Mouse (Mus musculus) MEL (cell line): ENCODE results near the gene Ephb3. TPM values are rescaled to one million over a fixed set of nuclear protein-coding genes. Genes with fewer than 3 reads are reported as not detected.

Source experiments
- DNase-seq: peaks from one replicate; pipeline ENCODE4 v3.0.0; 2011; ENCODE audit warnings: low read depth, low spot score
- H3K27ac ChIP-seq: 2 replicates; pipeline ENCODE4 v1.5.1; 2012; ENCODE audit warnings: low read depth, mild to moderate bottlenecking, control low read depth, low read length, moderate library complexity; ENCODE audit not compliant: control insufficient read depth
- H3K27me3 ChIP-seq, 2 experiments: fragments of 150-350 bp in 1 of 2; sonication (generic) in 1 of 2; 2 replicates each; pipeline ENCODE4 v1.6.1; 2012; ENCODE audit warnings: low read length in 2 of 2, mild to moderate bottlenecking in 2 of 2, improper control_type of control experiment in 1 of 2, moderate library complexity in 1 of 2; ENCODE audit not compliant: insufficient read depth in 2 of 2, control insufficient read depth in 1 of 2
- H3K36me3 ChIP-seq, 2 experiments: 2 replicates each; pipeline ENCODE4 v1.6.1; 2012 to 2014; ENCODE audit warnings: low read length in 2 of 2, improper control_type of control experiment in 1 of 2, inconsistent platforms in 1 of 2, mild to moderate bottlenecking in 1 of 2; ENCODE audit not compliant: insufficient read depth in 2 of 2, control insufficient read depth in 1 of 2
- H3K4me1 ChIP-seq, 2 experiments: fragments of 150-350 bp in 1 of 2; sonication (generic) in 1 of 2; 2 replicates each; pipeline ENCODE4 v1.6.1; 2012; ENCODE audit warnings: low read length in 2 of 2, improper control_type of control experiment in 1 of 2, mild to moderate bottlenecking in 1 of 2; ENCODE audit not compliant: insufficient read depth in 2 of 2, control insufficient read depth in 1 of 2
- H3K4me3 ChIP-seq, 2 experiments: fragments of 150-350 bp in 1 of 2; sonication (generic) in 1 of 2; 2 replicates each; pipeline ENCODE4 v1.5.1; 2012; ENCODE audit warnings: low read depth in 2 of 2, low read length in 2 of 2, mild to moderate bottlenecking in 2 of 2, moderate library complexity in 2 of 2, control low read depth in 1 of 2, improper control_type of control experiment in 1 of 2; ENCODE audit not compliant: control insufficient read depth in 1 of 2, insufficient read depth in 1 of 2
- H3K79me2 ChIP-seq: 2 replicates; pipeline ENCODE4 v1.6.1; 2012; ENCODE audit warnings: mild to moderate bottlenecking, low read length, moderate library complexity; ENCODE audit not compliant: control insufficient read depth, poor library complexity, insufficient read depth
- H3K9ac ChIP-seq: 2 replicates; pipeline ENCODE4 v1.6.1; 2012; ENCODE audit warnings: low read depth, mild to moderate bottlenecking, control low read depth, low read length, moderate library complexity; ENCODE audit not compliant: control insufficient read depth, poor library complexity, severe bottlenecking
- H3K9me3 ChIP-seq: fragments of 150-350 bp; sonication (generic); replicated peaks from 2 replicates; pipeline ENCODE4 v1.6.1; 2012; ENCODE audit warnings: mild to moderate bottlenecking, low read length, improper control_type of control experiment, moderate library complexity; ENCODE audit not compliant: insufficient read depth
- BHLHE40 ChIP-seq: IDR thresholded peaks from 2 replicates; pipeline ENCODE4 v1.6.1; 2012; ENCODE audit warnings: low read depth, mild to moderate bottlenecking, inconsistent platforms, low read length, improper control_type of control experiment, borderline replicate concordance
- CHD2 ChIP-seq: IDR thresholded peaks from 2 replicates; pipeline ENCODE4 v1.6.1; 2011; ENCODE audit warnings: low read length, improper control_type of control experiment
- CTCF ChIP-seq, 3 experiments: IDR thresholded peaks in 2 of 3; conservative IDR thresholded peaks in 1 of 3; 2 replicates each; pipeline ENCODE4 v1.5.1; 2011 to 2012; ENCODE audit warnings: low read length in 3 of 3, low read depth in 2 of 3, mild to moderate bottlenecking in 2 of 3, improper control_type of control experiment in 1 of 3, inconsistent platforms in 1 of 3, mixed read lengths in 1 of 3, moderate library complexity in 1 of 3; ENCODE audit not compliant: control insufficient read depth in 1 of 3, insufficient read depth in 1 of 3, poor library complexity in 1 of 3, severe bottlenecking in 1 of 3
- E2F4 ChIP-seq: IDR thresholded peaks from 2 replicates; pipeline ENCODE4 v1.6.1; 2011; ENCODE audit warnings: low read depth, low read length, improper control_type of control experiment, borderline replicate concordance
- ELF1 ChIP-seq: IDR thresholded peaks from 2 replicates; pipeline ENCODE4 v1.6.1; 2014; ENCODE audit warnings: low read depth, mild to moderate bottlenecking, inconsistent platforms, low read length, improper control_type of control experiment, moderate library complexity
- EP300 ChIP-seq, 2 experiments: IDR thresholded peaks; 2 replicates each; pipeline ENCODE4 v1.6.1; 2011; ENCODE audit warnings: improper control_type of control experiment in 2 of 2, low read length in 2 of 2, low read depth in 1 of 2, mild to moderate bottlenecking in 1 of 2
- ETS1 ChIP-seq: IDR thresholded peaks from 2 replicates; pipeline ENCODE4 v1.6.1; 2012; ENCODE audit warnings: low read depth, mild to moderate bottlenecking, inconsistent platforms, low read length, improper control_type of control experiment, moderate library complexity
- GABPA ChIP-seq: IDR thresholded peaks from 2 replicates; pipeline ENCODE4 v1.6.1; 2012; ENCODE audit warnings: low read depth, mild to moderate bottlenecking, inconsistent platforms, low read length, improper control_type of control experiment, moderate library complexity
- GATA1 ChIP-seq: IDR thresholded peaks from 2 replicates; pipeline ENCODE4 v1.6.1; 2011; ENCODE audit warnings: low read depth, low read length, improper control_type of control experiment
- KAT2A ChIP-seq: conservative IDR thresholded peaks from 2 replicates; pipeline ENCODE4 v1.6.1; 2012; ENCODE audit warnings: low read depth, low read length, improper control_type of control experiment, inconsistent platforms
- MAZ ChIP-seq: IDR thresholded peaks from 2 replicates; pipeline ENCODE4 v1.6.1; 2012; ENCODE audit warnings: low read depth, mild to moderate bottlenecking, inconsistent platforms, low read length, improper control_type of control experiment
- MEF2A ChIP-seq: IDR thresholded peaks from 2 replicates; pipeline ENCODE4 v1.6.1; 2014; ENCODE audit warnings: low read depth, mild to moderate bottlenecking, inconsistent platforms, low read length, improper control_type of control experiment; ENCODE audit not compliant: poor library complexity, insufficient replicate concordance, severe bottlenecking; ENCODE audit errors: extremely low read depth
- MXI1 ChIP-seq: IDR thresholded peaks from 2 replicates; pipeline ENCODE4 v1.6.1; 2011; ENCODE audit warnings: mild to moderate bottlenecking, low read depth, low read length, improper control_type of control experiment
- NELFE ChIP-seq: IDR thresholded peaks from 2 replicates; pipeline ENCODE4 v1.6.1; 2011; ENCODE audit warnings: low read depth, low read length, improper control_type of control experiment
- NRF1 ChIP-seq: IDR thresholded peaks from 2 replicates; pipeline ENCODE4 v1.6.1; 2014; ENCODE audit warnings: low read depth, mild to moderate bottlenecking, inconsistent platforms, low read length, improper control_type of control experiment, moderate library complexity; ENCODE audit not compliant: poor library complexity, insufficient read depth, severe bottlenecking
- POLR2A ChIP-seq, 2 experiments: IDR thresholded peaks; 2 replicates each; pipeline ENCODE4 v1.6.1; 2011 to 2012; ENCODE audit warnings: low read length in 2 of 2, mild to moderate bottlenecking in 2 of 2, control low read depth in 1 of 2, improper control_type of control experiment in 1 of 2, low read depth in 1 of 2, moderate library complexity in 1 of 2; ENCODE audit not compliant: control insufficient read depth in 1 of 2, insufficient read depth in 1 of 2, poor library complexity in 1 of 2
- POLR2AphosphoS5 ChIP-seq: IDR thresholded peaks from 2 replicates; pipeline ENCODE4 v1.6.1; 2012; ENCODE audit warnings: low read depth, borderline replicate concordance, mild to moderate bottlenecking, inconsistent platforms, low read length, moderate library complexity, mixed read lengths
- SIN3A ChIP-seq: IDR thresholded peaks from 2 replicates; pipeline ENCODE4 v1.6.1; 2012; ENCODE audit warnings: low read length, improper control_type of control experiment, inconsistent platforms
- TAL1 ChIP-seq: IDR thresholded peaks from 2 replicates; pipeline ENCODE4 v1.6.1; 2012; ENCODE audit warnings: mild to moderate bottlenecking, inconsistent platforms, low read length, moderate library complexity, mixed read lengths
- TBP ChIP-seq: IDR thresholded peaks from 2 replicates; pipeline ENCODE4 v1.8.0; 2011; ENCODE audit warnings: low read depth, low read length, improper control_type of control experiment
- TCF12 ChIP-seq: IDR thresholded peaks from 2 replicates; pipeline ENCODE4 v1.6.1; 2014; ENCODE audit warnings: low read depth, mild to moderate bottlenecking, inconsistent platforms, low read length, improper control_type of control experiment, moderate library complexity
- UBTF ChIP-seq: IDR thresholded peaks from 2 replicates; pipeline ENCODE4 v1.6.1; 2012; ENCODE audit warnings: low read depth, mild to moderate bottlenecking, inconsistent platforms, low read length, improper control_type of control experiment, moderate library complexity, borderline replicate concordance; ENCODE audit not compliant: insufficient read depth
- USF2 ChIP-seq, 2 experiments: IDR thresholded peaks; 2 replicates each; pipeline ENCODE4 v1.6.1; 2011 to 2012; ENCODE audit warnings: improper control_type of control experiment in 2 of 2, low read length in 2 of 2, borderline replicate concordance in 1 of 2, inconsistent platforms in 1 of 2, low read depth in 1 of 2, mild to moderate bottlenecking in 1 of 2; ENCODE audit not compliant: insufficient read depth in 1 of 2
- ZC3H11A ChIP-seq: IDR thresholded peaks from 2 replicates; pipeline ENCODE4 v1.6.1; 2012; ENCODE audit warnings: low read depth, mild to moderate bottlenecking, inconsistent platforms, low read length, improper control_type of control experiment
- ZKSCAN1 ChIP-seq: IDR thresholded peaks from 2 replicates; pipeline ENCODE4 v1.6.1; 2012; ENCODE audit warnings: low read depth, mild to moderate bottlenecking, inconsistent platforms, low read length, improper control_type of control experiment, moderate library complexity
- ZMIZ1 ChIP-seq: IDR thresholded peaks from 2 replicates; pipeline ENCODE4 v1.6.1; 2012; ENCODE audit warnings: low read depth, mild to moderate bottlenecking, inconsistent platforms, low read length, improper control_type of control experiment, moderate library complexity
- ZNF384 ChIP-seq: IDR thresholded peaks from 2 replicates; pipeline ENCODE4 v1.6.1; 2012; ENCODE audit warnings: low read depth, mild to moderate bottlenecking, inconsistent platforms, low read length, improper control_type of control experiment
- polyA plus RNA-seq, 2 experiments: library from polyadenylated mRNA; stranded (reverse) in 1 of 2; unstranded in 1 of 2; fragments of >175 nt in 1 of 2; fragments of >200 nt in 1 of 2; gene quantifications; 2 replicates each; pipeline versions ENCODE4 v1.2.1 to v1.2.4; 2012; ENCODE audit warnings: low replicate concordance in 2 of 2, low read depth in 1 of 2; ENCODE audit not compliant: insufficient read length in 2 of 2, insufficient read depth in 1 of 2, missing spikeins in 1 of 2
- total RNA-seq: library from RNA; depleted of rRNA; stranded (reverse); fragments of 300-350 nt; gene quantifications from 2 replicates; pipeline ENCODE4 v1.2.3, GENCODE M21; 2012

Gene Ephb3
- total and polyA plus RNA-seq, 3 experiments, result 0.46 to 2.9 TPM; not detected in 1

DNA sequence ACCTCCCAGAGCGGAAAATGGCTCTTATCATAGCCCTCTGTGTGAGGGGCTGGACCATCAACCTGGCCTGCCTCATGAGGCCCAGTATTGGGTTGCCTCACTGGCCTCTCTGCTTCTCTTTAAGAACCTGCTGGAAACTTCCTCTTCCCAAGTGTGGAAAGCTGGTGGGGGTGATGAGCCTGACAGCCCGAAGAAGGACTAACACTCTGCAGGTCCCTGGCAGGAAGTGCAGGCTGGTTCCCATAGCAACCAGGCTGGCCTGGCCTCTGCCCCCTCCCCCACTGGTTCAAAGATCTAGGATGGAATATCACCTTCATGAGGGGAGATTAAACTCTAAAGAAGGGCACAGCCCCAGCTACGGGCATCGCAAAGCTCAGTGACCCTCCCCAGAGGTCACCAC is 11.5 kb downstream of the Ephb3 start:
- no peaks in the 10 kb centered on the region for H3K27me3 ChIP-seq
- H3K4me3 ChIP-seq, result no peak overlapping the region
- DNase-seq, result peak; percentile 50
- H3K4me1 ChIP-seq, result peaks cover 0 to 34% of the 10 kb centered on the region in 2 experiments
- no peaks in the 10 kb centered on the region for H3K9me3 ChIP-seq
- peaks cover 0 to 21% of the 10 kb centered on the region in 2 experiments; a peak in 2 of 4 replicates for H3K36me3 ChIP-seq
- H3K27ac ChIP-seq, result peak overlapping the region; percentile 17
- H3K9ac ChIP-seq, result no peak overlapping the region; the same call in 1 of the 2 replicates
- H3K79me2 ChIP-seq, result no peaks in the 10 kb centered on the region
- no peak for TF ChIP-seq BHLHE40
- no peak for TF ChIP-seq GABPA
- TF ChIP-seq MXI1, result no peak
- no peak for TF ChIP-seq USF2 (IDR thresholded peaks at IDR 0.05; ENCODE audit: borderline replicate concordance in 1 of 2, insufficient read depth in 1 of 2, low read depth in 1 of 2, low read length in 2 of 2)
- no peak for TF ChIP-seq ELF1
- TF ChIP-seq POLR2AphosphoS5, result no peak
- no peak for TF ChIP-seq UBTF
- TF ChIP-seq ZKSCAN1, result no peak
- no peak for TF ChIP-seq SIN3A
- TF ChIP-seq POLR2A (IDR thresholded peaks at IDR 0.05; ENCODE audit: control insufficient read depth in 1 of 2, insufficient read depth in 1 of 2, low read depth in 1 of 2, low read length in 2 of 2, poor library complexity in 1 of 2), result no peak
- no peak for TF ChIP-seq CTCF (IDR thresholded peaks at IDR 0.05 in 2 of 3, conservative IDR thresholded peaks at IDR 0.05 in 1 of 3; ENCODE audit: control insufficient read depth in 1 of 3, insufficient read depth in 1 of 3, low read depth in 2 of 3, low read length in 3 of 3, poor library complexity in 1 of 3, severe bottlenecking in 1 of 3)

DNA sequence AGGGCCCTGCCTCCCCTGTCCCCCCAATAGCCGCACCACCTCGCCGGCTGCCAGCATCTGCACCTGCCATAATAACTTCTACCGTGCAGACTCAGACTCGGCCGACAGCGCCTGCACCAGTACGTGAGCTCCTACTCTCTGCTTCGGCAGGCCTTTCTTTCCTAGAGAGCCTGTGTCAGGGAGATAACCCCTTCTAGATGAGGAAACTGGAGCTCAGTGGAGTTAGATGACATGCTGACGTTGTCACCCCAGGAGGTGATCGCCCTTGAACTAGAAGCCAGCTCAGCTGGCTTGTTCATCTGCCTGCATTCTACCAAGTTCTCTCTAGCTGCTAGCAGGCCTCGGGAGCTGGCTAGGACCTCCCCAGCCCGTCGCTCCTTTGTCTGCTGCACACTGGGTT is 12.7 kb downstream of the Ephb3 start:
- Histone ChIP-seq H3K4me1 (peaks cover 0 to 34% of the 10 kb centered on the region in 2 experiments), H3K4me3 (no peak overlapping the region), H3K9me3 (no peaks in the 10 kb centered on the region), H3K36me3 (peaks cover 0 to 21% of the 10 kb centered on the region in 2 experiments; a peak in 2 of 4 replicates), H3K27ac (no peak overlapping the region), H3K27me3 (no peaks in the 10 kb centered on the region), H3K79me2 (no peaks in the 10 kb centered on the region), H3K9ac (no peak overlapping the region)
- DNase-seq, result peak; percentile 86
- TF ChIP-seq SIN3A (peak; percentile 48; the same call in 1 of the 2 replicates), CHD2 (no peak), MAZ (no peak), GATA1 (peak; percentile 46), KAT2A (no peak), EP300 (IDR thresholded peaks at IDR 0.05; ENCODE audit: low read depth in 1 of 2, low read length in 2 of 2) (peak; percentile 25 to 36; a peak in 2 of 4 replicates), E2F4 (no peak), ETS1 (peak; percentile 69), TBP (no peak), NELFE (no peak), POLR2A (IDR thresholded peaks at IDR 0.05; ENCODE audit: control insufficient read depth in 1 of 2, insufficient read depth in 1 of 2, low read depth in 1 of 2, low read length in 2 of 2, poor library complexity in 1 of 2) (no peak), ZMIZ1 (no peak), ELF1 (no peak), ZNF384 (no peak), NRF1 (no peak), MEF2A (no peak), TAL1 (peak; percentile 85), TCF12 (peak; percentile 65), ZC3H11A (no peak)
